Mouse (Mus musculus): Measurements from ENCODE around the gene Gfy. TPM values are rescaled to one million over a fixed set of nuclear protein-coding genes. Genes with fewer than 3 reads are reported as not detected.

The Gfy gene
- total and polyA plus RNA-seq, 2 experiments from 2014 or later, result not detected

DNA sequence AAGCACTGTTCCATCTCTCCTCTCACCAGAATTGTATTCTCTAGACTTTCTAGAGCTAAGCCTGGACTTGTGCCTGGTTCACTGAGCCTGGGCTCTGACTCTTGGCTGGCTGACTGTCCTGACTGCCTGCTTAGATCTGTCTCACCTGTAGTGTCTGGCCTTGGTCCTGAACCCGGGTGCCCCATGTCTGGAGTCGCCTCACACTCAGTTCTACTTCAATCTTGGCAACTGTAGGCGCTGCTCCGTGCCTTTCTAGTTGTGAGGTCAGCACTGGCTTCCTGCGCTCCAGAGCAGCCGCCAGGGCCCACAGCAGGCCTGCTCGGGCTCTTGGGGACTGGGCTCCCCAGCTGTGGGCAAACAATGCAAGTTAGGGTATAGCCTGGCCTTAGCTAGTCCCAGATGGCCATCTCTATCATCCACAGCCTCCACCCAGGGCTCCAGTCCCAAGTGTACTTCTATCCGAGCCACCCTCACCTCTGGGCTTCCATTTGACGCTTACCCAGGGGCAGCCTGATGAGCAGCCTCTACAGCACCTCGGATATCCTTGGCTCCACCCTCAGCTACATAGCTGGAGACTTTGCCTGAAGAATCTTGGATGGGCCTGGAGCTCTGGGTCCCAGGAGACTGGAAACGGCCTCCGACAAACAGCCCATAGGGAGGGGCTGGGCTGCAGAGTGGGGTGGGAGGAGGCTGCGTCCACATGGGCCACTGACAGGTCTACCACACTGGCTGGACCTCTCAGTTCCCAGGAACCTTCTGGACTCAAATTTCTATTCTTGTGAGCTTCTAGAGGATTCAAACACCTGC, 34.8 kb downstream of the Gfy start:
- H3K9ac ChIP-seq (replicated peaks; ENCODE audit: low read depth, low read length), result no peak overlapping the region
- H3K36me3 ChIP-seq (replicated peaks; ENCODE audit: control insufficient read depth, insufficient read depth, low read length), result peaks cover 22% of the 10 kb centered on the region
- no peak for TF ChIP-seq CTCF (IDR thresholded peaks at IDR 0.05; ENCODE audit: low read depth)
- no peak for TF ChIP-seq EP300 (IDR thresholded peaks at IDR 0.05; ENCODE audit: low read depth)
- no peak overlapping the region for H3K4me3 ChIP-seq (ENCODE audit: low read depth, low read length)
- no peaks in the 10 kb centered on the region; the same call in 1 of the 2 replicates for H3K4me1 ChIP-seq (ENCODE audit: control insufficient read depth, insufficient read depth)
- H3K27ac ChIP-seq (ENCODE audit: low read depth), result no peak overlapping the region
- no peak overlapping the region for H3K4me2 ChIP-seq (ENCODE audit: low read depth, low read length)
- no peaks in the 10 kb centered on the region for H3K9me3 ChIP-seq (replicated peaks; ENCODE audit: control insufficient read depth, low read length)
- 79% methylated on average over 13 of the region's 13 CpGs for WGBS
- ATAC-seq (ENCODE audit: insufficient read depth, low read depth), result no peak
- H3K27me3 ChIP-seq (ENCODE audit: control insufficient read depth, insufficient read depth, low read length), result no peaks in the 10 kb centered on the region
- DNase-seq (ENCODE audit: low spot score), result no peak

- ATAC-seq (ENCODE audit: insufficient read depth, low read depth) (no peak), DNase-seq (ENCODE audit: low spot score) (no peak)
- no peak overlapping the region for H3K27ac ChIP-seq (ENCODE audit: low read depth)
- 84% methylated on average over 5 of the region's 5 CpGs for WGBS
- H3K4me2 ChIP-seq (ENCODE audit: low read depth, low read length), result no peak overlapping the region
- H3K9ac ChIP-seq (replicated peaks; ENCODE audit: low read depth, low read length), result no peak overlapping the region
- no peak overlapping the region for H3K4me3 ChIP-seq (ENCODE audit: low read depth, low read length)
- TF ChIP-seq EP300 (IDR thresholded peaks at IDR 0.05; ENCODE audit: low read depth), result no peak
- TF ChIP-seq CTCF (IDR thresholded peaks at IDR 0.05; ENCODE audit: low read depth), result no peak
- peaks cover 22% of the 10 kb centered on the region for H3K36me3 ChIP-seq (replicated peaks; ENCODE audit: control insufficient read depth, insufficient read depth, low read length)
- H3K4me1 ChIP-seq (ENCODE audit: control insufficient read depth, insufficient read depth), result no peaks in the 10 kb centered on the region; the same call in 1 of the 2 replicates
- no peaks in the 10 kb centered on the region for H3K27me3 ChIP-seq (ENCODE audit: control insufficient read depth, insufficient read depth, low read length)
- H3K9me3 ChIP-seq (replicated peaks; ENCODE audit: control insufficient read depth, low read length), result no peaks in the 10 kb centered on the region
Measured at GRCm38 (mm10) chr7:45141914-45142313, 37.5 kb downstream of the Gfy start.

GRCm38 (mm10) chr7:45141319-45141718, 38.0 kb downstream of the Gfy start:
- Histone ChIP-seq H3K4me3 (ENCODE audit: low read depth, low read length) (no peak overlapping the region), H3K4me2 (ENCODE audit: low read depth, low read length) (no peak overlapping the region), H3K27ac (ENCODE audit: low read depth) (no peak overlapping the region), H3K9ac (replicated peaks; ENCODE audit: low read depth, low read length) (no peak overlapping the region), H3K9me3 (replicated peaks; ENCODE audit: control insufficient read depth, low read length) (no peaks in the 10 kb centered on the region), H3K4me1 (ENCODE audit: control insufficient read depth, insufficient read depth) (no peaks in the 10 kb centered on the region; the same call in 1 of the 2 replicates), H3K27me3 (ENCODE audit: control insufficient read depth, insufficient read depth, low read length) (no peaks in the 10 kb centered on the region), H3K36me3 (replicated peaks; ENCODE audit: control insufficient read depth, insufficient read depth, low read length) (peaks cover 22% of the 10 kb centered on the region)
- no peak for TF ChIP-seq EP300 (IDR thresholded peaks at IDR 0.05; ENCODE audit: low read depth)
- TF ChIP-seq CTCF (IDR thresholded peaks at IDR 0.05; ENCODE audit: low read depth), result no peak
- ATAC-seq (ENCODE audit: insufficient read depth, low read depth), result no peak
- WGBS, result 88% methylated on average over 3 of the region's 3 CpGs
- DNase-seq (ENCODE audit: low spot score), result no peak

DNA sequence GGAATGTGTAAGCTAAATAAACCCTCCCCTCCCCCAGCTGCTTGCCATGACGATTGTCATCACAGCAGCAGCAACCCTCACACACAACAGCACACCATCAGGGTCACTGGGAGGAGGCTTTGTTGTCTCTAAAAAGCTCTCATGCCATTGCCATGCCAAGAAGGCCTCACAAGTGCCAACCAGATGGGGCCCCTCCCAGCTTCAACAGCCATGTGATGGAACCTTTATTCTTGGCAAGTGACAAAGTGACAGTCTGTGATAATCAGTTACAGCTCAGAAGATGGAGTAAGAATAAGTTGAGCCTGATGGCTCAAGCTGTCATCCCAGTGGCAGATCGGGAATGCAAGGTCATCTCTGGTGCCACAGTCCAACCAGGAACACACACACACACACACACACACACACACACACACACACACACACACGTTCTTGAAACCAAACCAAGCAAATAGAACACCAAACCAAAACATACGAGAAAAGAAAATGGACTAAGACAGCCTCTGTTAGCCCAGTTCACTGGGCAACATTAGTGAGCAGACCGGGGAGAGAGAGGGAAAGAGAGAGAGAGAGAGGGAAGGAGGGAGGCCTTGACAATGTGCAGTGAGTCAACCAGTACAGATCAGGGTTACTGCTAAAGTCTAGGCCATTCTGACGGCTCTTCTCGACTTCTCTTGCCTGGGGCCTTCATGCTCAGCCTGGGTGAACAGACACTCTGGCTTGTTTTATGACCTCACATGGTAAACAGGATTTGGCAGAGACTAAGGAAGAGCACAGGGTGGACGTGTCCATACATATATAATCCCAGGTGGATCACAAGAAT, 39.3 kb downstream of the Gfy start:
- DNase-seq (ENCODE audit: low spot score) (no peak), ATAC-seq (ENCODE audit: insufficient read depth, low read depth) (no peak)
- 69% methylated on average over 8 of the region's 8 CpGs for WGBS
- Histone ChIP-seq H3K4me3 (ENCODE audit: low read depth, low read length) (no peak overlapping the region), H3K36me3 (replicated peaks; ENCODE audit: control insufficient read depth, insufficient read depth, low read length) (peaks cover 15% of the 10 kb centered on the region), H3K27me3 (ENCODE audit: control insufficient read depth, insufficient read depth, low read length) (no peaks in the 10 kb centered on the region), H3K9ac (replicated peaks; ENCODE audit: low read depth, low read length) (no peak overlapping the region), H3K4me2 (ENCODE audit: low read depth, low read length) (no peak overlapping the region), H3K4me1 (ENCODE audit: control insufficient read depth, insufficient read depth) (no peaks in the 10 kb centered on the region; the same call in 1 of the 2 replicates), H3K27ac (ENCODE audit: low read depth) (peak overlapping the region; percentile 53; the same call in 1 of the 2 replicates), H3K9me3 (replicated peaks; ENCODE audit: control insufficient read depth, low read length) (no peaks in the 10 kb centered on the region)
- no peak for TF ChIP-seq EP300 (IDR thresholded peaks at IDR 0.05; ENCODE audit: low read depth)
- TF ChIP-seq CTCF (IDR thresholded peaks at IDR 0.05; ENCODE audit: low read depth), result no peak

DNA sequence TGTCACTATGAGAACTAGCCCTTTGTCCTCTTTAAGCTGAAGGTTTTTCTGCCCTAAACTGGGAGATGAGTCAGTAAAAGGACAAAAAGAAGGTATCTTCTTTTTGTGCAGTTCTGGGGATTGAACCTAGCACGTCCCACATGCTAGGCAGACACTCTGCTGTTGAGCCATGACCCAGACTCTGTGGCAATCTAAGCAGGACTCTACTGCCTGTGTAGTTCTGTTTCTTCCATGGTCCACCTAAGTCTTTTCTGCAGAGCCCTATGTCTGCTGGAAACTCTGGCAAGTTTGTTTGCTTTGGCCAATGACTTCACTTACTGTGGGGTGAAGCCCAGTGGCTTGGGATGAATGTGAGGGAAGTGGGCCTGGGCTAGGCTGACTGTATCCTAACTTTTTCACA, 41.0 kb downstream of the Gfy start:
- Histone ChIP-seq H3K27ac (ENCODE audit: low read depth) (no peak overlapping the region), H3K9me3 (replicated peaks; ENCODE audit: control insufficient read depth, low read length) (no peaks in the 10 kb centered on the region)
- 79% methylated on average over 1 of the region's 1 CpGs for WGBS

More for the DNA sequence above, 41.0 kb downstream of the Gfy start:
- no peak overlapping the region for H3K4me2 ChIP-seq (ENCODE audit: low read depth, low read length)
- ATAC-seq (ENCODE audit: insufficient read depth, low read depth), result no peak
- H3K4me3 ChIP-seq (ENCODE audit: low read depth, low read length), result no peak overlapping the region
- H3K4me1 ChIP-seq (ENCODE audit: control insufficient read depth, insufficient read depth), result no peaks in the 10 kb centered on the region; the same call in 1 of the 2 replicates
- H3K9ac ChIP-seq (replicated peaks; ENCODE audit: low read depth, low read length), result no peak overlapping the region
- TF ChIP-seq EP300 (IDR thresholded peaks at IDR 0.05; ENCODE audit: low read depth) (no peak), CTCF (IDR thresholded peaks at IDR 0.05; ENCODE audit: low read depth) (no peak)
- no peaks in the 10 kb centered on the region for H3K27me3 ChIP-seq (ENCODE audit: control insufficient read depth, insufficient read depth, low read length)
- no peak for DNase-seq (ENCODE audit: low spot score)
- 0 out of 2 replicates have a peak, but pooled peaks cover 4% of the 10 kb centered on the region for H3K36me3 ChIP-seq (replicated peaks; ENCODE audit: control insufficient read depth, insufficient read depth, low read length)

All from heart, postnatal 0 days (tissue).